Mouse (Mus musculus): ENCODE measurements around the gene Cln6.

Cln6 gene

GRCm38 (mm10) chr9:62894486-62894885, 55.9 kb downstream of the Cln6 start:
- no peak for DNase-seq (ENCODE audit: low spot score)
